Mouse (Mus musculus) midbrain, postnatal 0 days (tissue): Measurements from ENCODE around the gene S100a6. TPM values are rescaled to one million over a fixed set of nuclear protein-coding genes. Genes with fewer than 3 reads are reported as not detected.

ENCODE experiments used
- ATAC-seq: fragments of 200-750 bp; cut with Nextera tagmentation; 2 replicates; pipeline ENCODE4 v1.8.0; 2017; ENCODE audit warnings: moderate number of reproducible peaks, mild to moderate bottlenecking, moderate TSS enrichment, moderate library complexity; ENCODE audit not compliant: low FRiP score
- DNase-seq: peaks from one replicate; pipeline ENCODE4 v3.0.0-alpha.2; 2015; ENCODE audit warnings: low spot score
- H3K27ac ChIP-seq: fragments of 300-500 bp; sonication (generic); 2 replicates; pipeline ENCODE4 v1.5.1; 2014; ENCODE audit warnings: low read depth, mild to moderate bottlenecking, low read length, mixed read lengths
- H3K27me3 ChIP-seq: fragments of 300-500 bp; sonication (generic); 2 replicates; pipeline ENCODE4 v1.6.1; 2014; ENCODE audit warnings: low read length, control low read depth, mixed read lengths; ENCODE audit not compliant: insufficient read depth
- H3K36me3 ChIP-seq: fragments of 300-500 bp; sonication (generic); 2 replicates; pipeline ENCODE4 v1.6.1; 2014; ENCODE audit warnings: low read length, control low read depth, mixed read lengths; ENCODE audit not compliant: insufficient read depth
- H3K4me1 ChIP-seq: fragments of 300-500 bp; sonication (generic); 2 replicates; pipeline ENCODE4 v1.6.1; 2014; ENCODE audit warnings: mild to moderate bottlenecking, control low read depth, antibody characterized with exemption, low read length, mixed read lengths; ENCODE audit not compliant: insufficient read depth
- H3K4me2 ChIP-seq: fragments of 300-500 bp; sonication (generic); 2 replicates; pipeline ENCODE4 v1.6.1; 2014; ENCODE audit warnings: low read depth, mild to moderate bottlenecking, low read length, mixed read lengths; ENCODE audit not compliant: poor library complexity, severe bottlenecking
- H3K4me3 ChIP-seq: fragments of 300-500 bp; sonication (generic); 2 replicates; pipeline ENCODE4 v1.5.1; 2014; ENCODE audit warnings: low read depth, mild to moderate bottlenecking, low read length, moderate library complexity
- H3K9ac ChIP-seq: fragments of 300-500 bp; sonication (generic); replicated peaks from 2 replicates; pipeline ENCODE4 v1.6.1; 2014; ENCODE audit warnings: mild to moderate bottlenecking, low read length, moderate library complexity, mixed read lengths; ENCODE audit not compliant: poor library complexity, severe bottlenecking
- H3K9me3 ChIP-seq: fragments of 300-500 bp; sonication (generic); 2 replicates; pipeline ENCODE4 v1.6.1; 2016; ENCODE audit warnings: low read length, control low read depth
- CTCF ChIP-seq: IDR thresholded peaks from 2 replicates; pipeline ENCODE4 v1.5.1; 2016; ENCODE audit warnings: antibody characterized with exemption, mild to moderate bottlenecking
- WGBS: fragments of 180-500 bp; shearing (Covaris S2); extraction: QIAGEN DNeasy Blood & Tissue Kit; methylation state at CpG from one replicate; pipeline ENCODE4 v1.1.7; 2014; 5-methylcytosine and 5-hydroxymethylcytosine counted together
- polyA plus RNA-seq: library from polyadenylated mRNA; unstranded; fragments of >200 nt; fragmentation: Nextera tagmentation; extraction: Ambion mirVana; gene quantifications from 2 replicates; pipeline ENCODE4 v1.2.1, GENCODE M21; 2015
- total RNA-seq: library from RNA; depleted of rRNA; stranded (reverse); fragments of >200 nt; gene quantifications from 2 replicates; pipeline ENCODE4 v1.2.3, GENCODE M21; 2014

The S100a6 gene
- total and polyA plus RNA-seq, 2 experiments from 2014 or later = 13.8 to 50.9 TPM

GRCm38 (mm10) chr3:90625496-90625895 lies 12.8 kb downstream of the S100a6 start:
- H3K27ac ChIP-seq = no peak overlapping the region
- 0 out of 2 replicates have a peak, but pooled peaks cover 12% of the 10 kb centered on the region for H3K4me1 ChIP-seq
- no peak overlapping the region for H3K4me2 ChIP-seq
- no peak overlapping the region for H3K4me3 ChIP-seq
- no peak for TF ChIP-seq CTCF
- ATAC-seq (no peak), DNase-seq (no peak)
- WGBS = 82% methylated on average over 5 of the region's 5 CpGs
- no peaks in the 10 kb centered on the region for H3K27me3 ChIP-seq
- H3K9ac ChIP-seq = no peak overlapping the region
- H3K36me3 ChIP-seq = no peaks in the 10 kb centered on the region
- H3K9me3 ChIP-seq = no peaks in the 10 kb centered on the region

DNA sequence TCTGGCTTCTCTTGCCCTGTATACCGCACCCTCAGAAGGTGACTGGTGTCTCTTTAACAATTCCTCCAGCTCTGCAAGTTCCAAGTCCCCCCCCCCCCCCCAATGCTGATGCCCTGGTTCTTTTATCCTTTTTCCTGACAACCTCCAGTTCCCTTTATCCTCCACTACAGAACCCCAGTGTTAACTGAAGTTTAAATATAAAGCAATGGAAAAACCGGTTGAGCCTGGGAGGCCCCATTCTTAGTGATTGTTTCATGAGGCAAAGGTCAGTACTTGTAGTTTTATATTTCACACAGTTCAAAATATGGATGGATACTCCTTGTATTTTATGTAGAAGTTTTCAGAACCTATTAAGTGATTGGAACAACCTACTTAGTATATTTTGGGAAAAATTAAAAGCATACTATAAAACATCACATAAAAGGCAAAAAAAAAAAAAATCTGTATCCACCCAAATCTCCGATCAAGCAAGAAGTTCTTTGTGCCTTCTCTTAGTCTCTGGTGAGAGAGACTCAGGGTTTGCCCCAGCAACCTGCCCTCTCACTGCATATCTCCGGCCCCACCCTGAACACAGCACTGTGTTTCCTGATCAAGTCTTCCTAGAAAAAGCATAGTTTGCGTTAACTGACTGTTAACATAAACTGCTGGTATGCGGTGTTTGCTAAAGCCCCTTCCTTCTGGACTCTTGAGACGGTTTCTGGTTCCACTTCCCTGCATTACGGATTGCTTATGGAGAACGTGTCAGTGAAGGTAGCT lies 13.8 kb downstream of the S100a6 start:
- DNase-seq (no peak), ATAC-seq (no peak)
- no peaks in the 10 kb centered on the region for H3K36me3 ChIP-seq
- H3K9ac ChIP-seq = no peak overlapping the region
- H3K9me3 ChIP-seq = no peaks in the 10 kb centered on the region
- H3K27ac ChIP-seq = no peak overlapping the region
- no peak overlapping the region for H3K4me3 ChIP-seq
- 0 out of 2 replicates have a peak, but pooled peaks cover 12% of the 10 kb centered on the region for H3K4me1 ChIP-seq
- TF ChIP-seq CTCF = no peak
- WGBS = 71% methylated on average over 9 of the region's 9 CpGs
- H3K4me2 ChIP-seq = no peak overlapping the region
- H3K27me3 ChIP-seq = no peaks in the 10 kb centered on the region

- H3K4me1 ChIP-seq = 0 out of 2 replicates have a peak, but pooled peaks cover 12% of the 10 kb centered on the region
- no peak for TF ChIP-seq CTCF
- H3K36me3 ChIP-seq = no peaks in the 10 kb centered on the region
- H3K9me3 ChIP-seq = no peaks in the 10 kb centered on the region
- no peaks in the 10 kb centered on the region for H3K27me3 ChIP-seq
- H3K27ac ChIP-seq = no peak overlapping the region
- no peak overlapping the region for H3K4me3 ChIP-seq
- no peak overlapping the region for H3K4me2 ChIP-seq
- no peak overlapping the region for H3K9ac ChIP-seq
- WGBS = 95% methylated on average over 5 of the region's 5 CpGs
- no peak for DNase-seq
- no peak for ATAC-seq
Measured at GRCm38 (mm10) chr3:90627366-90627765, 14.7 kb downstream of the S100a6 start.

- H3K9me3 ChIP-seq = no peaks in the 10 kb centered on the region
- no peak overlapping the region for H3K4me3 ChIP-seq
- no peak overlapping the region for H3K27ac ChIP-seq
- H3K4me2 ChIP-seq = no peak overlapping the region
- WGBS = 62% methylated on average over 4 of the region's 4 CpGs
- H3K36me3 ChIP-seq = no peaks in the 10 kb centered on the region
- H3K9ac ChIP-seq = no peak overlapping the region
- no peaks in the 10 kb centered on the region for H3K27me3 ChIP-seq
- TF ChIP-seq CTCF = peak; percentile 79
- no peak for ATAC-seq
- DNase-seq = peak; percentile 39
- H3K4me1 ChIP-seq = 0 out of 2 replicates have a peak, but pooled peaks cover 12% of the 10 kb centered on the region
Measured at GRCm38 (mm10) chr3:90627807-90628206, 15.1 kb downstream of the S100a6 start.

GRCm38 (mm10) chr3:90629298-90629697 lies 16.6 kb downstream of the S100a6 start:
- Histone ChIP-seq H3K9me3 (no peaks in the 10 kb centered on the region), H3K4me1 (0 out of 2 replicates have a peak, but pooled peaks cover 2% of the 10 kb centered on the region), H3K9ac (no peak overlapping the region), H3K27me3 (no peaks in the 10 kb centered on the region), H3K36me3 (no peaks in the 10 kb centered on the region), H3K4me3 (no peak overlapping the region), H3K27ac (no peak overlapping the region), H3K4me2 (no peak overlapping the region)
- DNase-seq (no peak), ATAC-seq (no peak)
- 77% methylated on average over 2 of the region's 2 CpGs for WGBS
- no peak for TF ChIP-seq CTCF

DNA sequence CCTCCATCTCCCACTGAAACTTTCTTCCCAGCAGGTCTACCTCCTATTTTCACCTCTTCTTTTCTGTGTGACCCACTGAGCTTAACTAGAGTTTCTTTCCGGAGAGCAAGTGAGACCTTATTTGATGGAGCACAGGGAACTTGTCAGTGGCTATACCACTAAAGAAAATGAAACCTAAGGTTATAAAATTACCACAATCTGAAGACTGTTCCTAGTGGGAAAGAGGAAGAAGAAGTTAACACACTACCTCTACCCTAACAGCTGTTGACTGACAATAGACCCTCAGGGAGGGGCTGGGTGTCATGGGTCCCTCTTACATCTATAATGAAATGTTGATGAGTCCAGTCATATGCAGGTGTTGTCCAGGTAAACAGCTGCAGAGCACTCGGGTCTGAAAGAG lies 19.3 kb downstream of the S100a6 start:
- no peak for DNase-seq
- no peak for TF ChIP-seq CTCF
- H3K4me2 ChIP-seq = no peak overlapping the region
- no peak overlapping the region for H3K9ac ChIP-seq
- no peak overlapping the region for H3K4me3 ChIP-seq
- no peaks in the 10 kb centered on the region for H3K36me3 ChIP-seq
- no peak overlapping the region for H3K27ac ChIP-seq
- WGBS = 76% methylated on average over 2 of the region's 2 CpGs
- no peak for ATAC-seq
- no peaks in the 10 kb centered on the region for H3K4me1 ChIP-seq
- H3K9me3 ChIP-seq = no peaks in the 10 kb centered on the region
- H3K27me3 ChIP-seq = no peaks in the 10 kb centered on the region
